Mouse (Mus musculus) cerebellum, adult 2 months (tissue): ENCODE measurements around the gene Rnf26.

Source experiments
- CTCF ChIP-seq: fragments of 200-500 bp; IDR thresholded peaks from 2 replicates; pipeline ENCODE4 v1.5.1; 2011; ENCODE audit warnings: low read depth, mild to moderate bottlenecking, control low read depth, low read length, moderate library complexity, borderline replicate concordance; ENCODE audit not compliant: insufficient read depth
- POLR2A ChIP-seq: fragments of 200-500 bp; IDR thresholded peaks from 2 replicates; pipeline ENCODE4 v1.6.1; 2011; ENCODE audit warnings: low read length, control low read depth, borderline replicate concordance; ENCODE audit not compliant: insufficient read depth

DNA sequence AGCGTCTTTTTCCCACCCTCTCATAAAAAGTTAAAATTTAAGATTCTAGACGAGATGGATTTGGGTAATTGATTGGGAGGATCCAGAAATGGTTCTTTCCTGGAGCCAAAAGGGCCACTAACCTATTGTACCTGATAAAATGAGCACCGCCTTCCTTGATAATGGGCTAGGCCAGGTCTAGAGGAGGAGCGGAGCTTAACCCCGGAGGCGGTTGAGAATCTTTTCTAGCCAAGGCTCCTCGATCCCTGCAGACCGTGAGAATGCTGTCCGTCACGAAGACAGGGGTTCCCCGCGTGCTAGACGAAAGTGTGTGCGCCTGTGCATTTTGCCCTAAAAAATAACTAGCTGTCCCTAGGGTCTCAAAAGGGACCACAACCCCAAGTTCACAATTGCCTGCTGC is 29.1 kb downstream of the Rnf26 start:
- TF ChIP-seq POLR2A (no peak), CTCF (no peak)
